ENCODE assay signal across 29 mouse cellular contexts in genomic region chr4:43384541-43384940, GRCm38 (mm10). TPM values are rescaled to one million over a fixed set of nuclear protein-coding genes. Genes with fewer than 3 reads are reported as not detected.
DNase-seq lines count a peak whose midpoint lies in the region; TF ChIP-seq lines count a peak whose summit lies in the region.
"Had no signal": no experiment of that assay in that cellular context is flagged by ENCODE, and none has a peak within 500 bp of the region (broad histone marks: within the 10 kb centered on the region; RNA-seq: fewer than 3 reads in every experiment).

No protein-coding gene starts in this region.

- intact Hi-C loops in heart, adult 2 months (cut with DNase I), result no loop called here

- H3K9me3 ChIP-seq in forebrain, embryonic 10.5 days, result no peaks in the 10 kb centered on the region
- H3K9me3 ChIP-seq: forebrain, embryonic 13.5 days; heart, embryonic 10.5 days; heart, embryonic 15.5 days; limb, embryonic 10.5 days; limb, embryonic 15.5 days; liver, embryonic 15.5 days; neural tube, embryonic 15.5 days had no signal

- H3K79me2 ChIP-seq in heart, adult 2 months (replicated peaks; ENCODE audit: control insufficient read depth, insufficient read depth, low read length), result peaks cover 3% of the 10 kb centered on the region
- peaks cover 29% of the 10 kb centered on the region for H3K79me2 ChIP-seq in liver, adult 2 months (ENCODE audit: control insufficient read depth, insufficient read depth, low read length)

- TF ChIP-seq POLR2A in heart, adult 2 months (IDR thresholded peaks at IDR 0.05; ENCODE audit: insufficient read depth, low read depth, low read length), result no peak
- TF ChIP-seq POLR2A in liver, adult 2 months (IDR thresholded peaks at IDR 0.05; ENCODE audit: extremely low read depth, insufficient read depth, low read length), result no peak
- TF ChIP-seq POLR2A in small intestine, adult 2 months (IDR thresholded peaks at IDR 0.05; ENCODE audit: low read depth, low read length), result no peak

- no peak overlapping the region for H3K4me3 ChIP-seq in heart, adult 2 months
- no peak overlapping the region for H3K4me3 ChIP-seq in liver, adult 2 months (ENCODE audit: insufficient read depth, low read depth, low read length)
- H3K4me3 ChIP-seq in brown adipose tissue, adult 24 weeks (ENCODE audit: insufficient read depth, low read depth, low read length), result no peak overlapping the region
- no peak overlapping the region for H3K4me3 ChIP-seq in small intestine, adult 2 months (ENCODE audit: low read depth, low read length)
- no peak overlapping the region for H3K4me3 ChIP-seq in forebrain, embryonic 10.5 days
- H3K4me3 ChIP-seq: forebrain, embryonic 13.5 days; heart, embryonic 10.5 days; heart, embryonic 15.5 days; limb, embryonic 10.5 days; limb, embryonic 15.5 days; liver, embryonic 15.5 days had no signal

- no peak for TF ChIP-seq CTCF in heart, adult 2 months (IDR thresholded peaks at IDR 0.05)
- TF ChIP-seq CTCF in liver, adult 2 months (IDR thresholded peaks at IDR 0.05; ENCODE audit: low read depth, low read length), result no peak
- TF ChIP-seq CTCF in small intestine, adult 2 months (IDR thresholded peaks at IDR 0.05; ENCODE audit: extremely low read depth, insufficient read length, insufficient replicate concordance, low read depth, low read length), result no peak

- 94% methylated on average over 3 of the region's 3 CpGs for WGBS in heart, adult 2 months
- WGBS in liver, adult 2 months, result 95% methylated on average over 3 of the region's 3 CpGs
- WGBS in small intestine, adult 2 months, result 83% methylated on average over 3 of the region's 3 CpGs
- WGBS in forebrain, embryonic 10.5 days, result 91% methylated on average over 3 of the region's 3 CpGs

- H3K4me1 ChIP-seq in heart, adult 2 months (ENCODE audit: control insufficient read depth, insufficient read depth, low read length), result peaks cover 18% of the 10 kb centered on the region
- peaks cover 19% of the 10 kb centered on the region for H3K4me1 ChIP-seq in liver, adult 2 months (ENCODE audit: control insufficient read depth, insufficient read depth, low read length)
- peaks cover 19% of the 10 kb centered on the region for H3K4me1 ChIP-seq in brown adipose tissue, adult 24 weeks (ENCODE audit: control insufficient read depth, insufficient read depth, insufficient read length, low read length)
- peaks cover 3% of the 10 kb centered on the region for H3K4me1 ChIP-seq in small intestine, adult 2 months (ENCODE audit: control insufficient read depth, insufficient read depth, insufficient read length, low read length)
- H3K4me1 ChIP-seq in forebrain, embryonic 10.5 days, result peaks cover 21% of the 10 kb centered on the region

- no peak overlapping the region for H3K9ac ChIP-seq in heart, adult 2 months (ENCODE audit: low read depth, low read length)
- H3K9ac ChIP-seq in liver, adult 2 months (ENCODE audit: low read depth, low read length), result no peak overlapping the region
- H3K9ac ChIP-seq: forebrain, embryonic 13.5 days; heart, embryonic 15.5 days; limb, embryonic 15.5 days; liver, embryonic 15.5 days; lung, embryonic 14.5 days; neural tube, embryonic 15.5 days had no signal

- H3K36me3 ChIP-seq in heart, adult 2 months (ENCODE audit: control insufficient read depth, insufficient read depth, low read length), result peaks cover 22% of the 10 kb centered on the region
- 0 out of 2 replicates have a peak, but pooled peaks cover 1% of the 10 kb centered on the region for H3K36me3 ChIP-seq in liver, adult 2 months (ENCODE audit: control insufficient read depth, insufficient read depth, low read length)
- H3K36me3 ChIP-seq in small intestine, adult 2 months (ENCODE audit: control insufficient read depth, insufficient read depth, low read length), result no peaks in the 10 kb centered on the region
- no peaks in the 10 kb centered on the region for H3K36me3 ChIP-seq in forebrain, embryonic 10.5 days (replicated peaks)
- H3K36me3 ChIP-seq: limb, embryonic 10.5 days; liver, embryonic 15.5 days; neural tube, embryonic 15.5 days had no signal

- H3K27ac ChIP-seq in heart, adult 2 months, result peak overlapping the region; percentile 100
- H3K27ac ChIP-seq in liver, adult 2 months (replicated peaks; ENCODE audit: insufficient read depth, low read depth, low read length), result peak overlapping the region; percentile 50
- peak overlapping the region; percentile 91 for H3K27ac ChIP-seq in brown adipose tissue, adult 24 weeks (replicated peaks; ENCODE audit: low read depth, low read length)
- H3K27ac ChIP-seq in small intestine, adult 2 months (ENCODE audit: insufficient read depth, low read depth, low read length), result 0 out of 2 replicates have a peak overlapping the region, but pooled peaks have one; percentile 43
- no peak overlapping the region for H3K27ac ChIP-seq in forebrain, embryonic 10.5 days
- H3K27ac ChIP-seq: forebrain, embryonic 13.5 days; heart, embryonic 10.5 days; limb, embryonic 10.5 days; limb, embryonic 15.5 days; liver, embryonic 15.5 days; neural tube, embryonic 15.5 days had no signal

- TF ChIP-seq EP300 in heart, adult 2 months (IDR thresholded peaks at IDR 0.05; ENCODE audit: insufficient read depth, low read depth, low read length), result no peak

- no peak for DNase-seq in heart, adult 2 months
- DNase-seq in heart, adult 9 months (ENCODE audit: low spot score in 2 of 2), result no peak
- DNase-seq in liver, adult 2 months (ENCODE audit: extremely low read depth, low read depth, low spot score), result no peak
- no peak for DNase-seq in liver
- no peak for DNase-seq in forebrain, embryonic 10.5 days (ENCODE audit: extremely low spot score, low spot score)
- DNase-seq: cerebellum, adult 11-12 months; cerebellum, postnatal 14 days; gastrocnemius, postnatal 36 days; kidney, adult 8-10 months; kidney, postnatal 14 days; lung, embryonic 14.5 days; midbrain, embryonic 14.5 days; retina, postnatal 1 day; right cerebral cortex, postnatal 14 days; spleen, adult 18-20 months; thymus, postnatal 14 days had no signal

- no peaks in the 10 kb centered on the region for H3K27me3 ChIP-seq in heart, adult 2 months (ENCODE audit: control insufficient read depth, insufficient read depth, low read length)
- H3K27me3 ChIP-seq in liver, adult 2 months (ENCODE audit: control insufficient read depth, insufficient read depth, low read length), result no peaks in the 10 kb centered on the region
- no peaks in the 10 kb centered on the region for H3K27me3 ChIP-seq in small intestine, adult 2 months (ENCODE audit: control insufficient read depth, insufficient read depth, low read length)
- H3K27me3 ChIP-seq in forebrain, embryonic 10.5 days (ENCODE audit: poor library complexity, severe bottlenecking), result peaks cover 29% of the 10 kb centered on the region
- H3K27me3 ChIP-seq: forebrain, embryonic 13.5 days; heart, embryonic 15.5 days; neural tube, embryonic 15.5 days had no signal

RNA-seq across cellular contexts. Expression of gene Rusc2, which starts 2.8 kb away (rescaled TPM):
- total RNA-seq in heart, adult 2 months (2021), result 10 to 100 TPM; 43.5 to 45.3 TPM
- polyA plus RNA-seq in heart, adult 2 months (2012; rRNA removed), result 27.2 and 27.5 TPM in 2 replicates
- 14.2 and 15.9 TPM in 2 replicates for total RNA-seq in liver, adult 2 months (2014; rRNA removed)
- 17.2 and 17.5 TPM in 2 replicates for polyA plus RNA-seq in liver, adult 2 months (2012; rRNA removed)
- 13.0 and 14.6 TPM in 2 replicates for polyA plus RNA-seq in brown adipose tissue, adult 24 weeks (2012; ENCODE audit: insufficient read depth, insufficient read length, missing spikeins)
- polyA plus RNA-seq in small intestine, adult 2 months (2012; rRNA removed), result 9.4 and 11.2 TPM in 2 replicates
- polyA plus RNA-seq in forebrain, embryonic 10.5 days (2016; fragmentation: Nextera tagmentation; extraction: Ambion mirVana), result 7.4 and 8.4 TPM in 2 replicates
- polyA plus RNA-seq: CD4-positive, CD25-positive, alpha-beta regulatory T cell, adult 4 months had no signal

RNA-seq across cellular contexts. Expression of gene Fam166b, which starts 44.4 kb away (rescaled TPM):
- total RNA-seq in heart, adult 2 months (2021), result not detected
- 1.4 TPM in 1 of 2 replicates, not detected in the other for polyA plus RNA-seq in heart, adult 2 months (2012; rRNA removed)
- not detected in 2 replicates for total RNA-seq in liver, adult 2 months (2014; rRNA removed)
- not detected in 2 replicates for polyA plus RNA-seq in liver, adult 2 months (2012; rRNA removed)
- polyA plus RNA-seq in brown adipose tissue, adult 24 weeks (2012; ENCODE audit: insufficient read depth, insufficient read length, missing spikeins), result not detected in 2 replicates
- polyA plus RNA-seq in small intestine, adult 2 months (2012; rRNA removed), result 0.24 TPM in 1 of 2 replicates, not detected in the other
- 0.10 and 0.17 TPM in 2 replicates for polyA plus RNA-seq in forebrain, embryonic 10.5 days (2016; fragmentation: Nextera tagmentation; extraction: Ambion mirVana)
- total RNA-seq: adrenal gland, adult 18-20 months; gastrocnemius, postnatal 36 days; heart, postnatal 25 days had no signal
- polyA plus RNA-seq: CD4-positive, CD25-positive, alpha-beta regulatory T cell, adult 4 months; heart, embryonic 10.5 days; liver, embryonic 15.5 days; stomach, embryonic 16.5 days had no signal

RNA-seq across cellular contexts. Expression of gene Tesk1, which starts 57.2 kb away (rescaled TPM):
- 10 to 100 TPM; 36.6 to 37.5 TPM for total RNA-seq in heart, adult 2 months (2021)
- polyA plus RNA-seq in heart, adult 2 months (2012; rRNA removed), result 51.5 and 52.6 TPM in 2 replicates
- total RNA-seq in liver, adult 2 months (2014; rRNA removed), result 3.0 and 3.2 TPM in 2 replicates
- polyA plus RNA-seq in liver, adult 2 months (2012; rRNA removed), result 25.0 and 28.3 TPM in 2 replicates
- 33.8 and 37.9 TPM in 2 replicates for polyA plus RNA-seq in brown adipose tissue, adult 24 weeks (2012; ENCODE audit: insufficient read depth, insufficient read length, missing spikeins)
- polyA plus RNA-seq in small intestine, adult 2 months (2012; rRNA removed), result 45.8 and 77.6 TPM in 2 replicates
- polyA plus RNA-seq in forebrain, embryonic 10.5 days (2016; fragmentation: Nextera tagmentation; extraction: Ambion mirVana), result 3.2 and 3.5 TPM in 2 replicates
